Mouse (Mus musculus) layer of hippocampus, adult 9-10 months (tissue): ENCODE data around the gene Neurl1a.

Experiments used
- DNase-seq: peaks from one replicate; pipeline ENCODE4 v3.0.0; 2022; ENCODE audit warnings: low spot score

Neurl1a gene

GRCm38 (mm10) chr19:47213470-47213869, 34.9 kb downstream of the Neurl1a start:
- no peak for DNase-seq

- DNase-seq = no peak
These were observed 38.1 kb downstream of the Neurl1a start for GRCm38 (mm10) chr19:47216766-47217165.

GRCm38 (mm10) chr19:47219622-47220021, 41.0 kb downstream of the Neurl1a start:
- DNase-seq = no peak

GRCm38 (mm10) chr19:47220232-47220631, 41.6 kb downstream of the Neurl1a start:
- no peak for DNase-seq

- no peak for DNase-seq
These were observed 42.4 kb downstream of the Neurl1a start for GRCm38 (mm10) chr19:47221006-47221405.

GRCm38 (mm10) chr19:47221500-47222153, 43.0 kb downstream of the Neurl1a start:
- no peak for DNase-seq

GRCm38 (mm10) chr19:47222154-47222840, 43.7 kb downstream of the Neurl1a start:
- DNase-seq = no peak

- no peak for DNase-seq
These were observed 44.4 kb downstream of the Neurl1a start for GRCm38 (mm10) chr19:47222841-47223557.

- no peak for DNase-seq
These were observed 46.1 kb downstream of the Neurl1a start for GRCm38 (mm10) chr19:47224743-47225142.

- no peak for DNase-seq
These were observed 47.2 kb downstream of the Neurl1a start for GRCm38 (mm10) chr19:47225791-47226190.

GRCm38 (mm10) chr19:47228725-47229252, 50.2 kb downstream of the Neurl1a start:
- no peak for DNase-seq

GRCm38 (mm10) chr19:47229461-47229860, 50.8 kb downstream of the Neurl1a start:
- no peak for DNase-seq

- no peak for DNase-seq
These were observed 51.5 kb downstream of the Neurl1a start for GRCm38 (mm10) chr19:47230082-47230481.

- DNase-seq = no peak
These were observed 52.1 kb downstream of the Neurl1a start for GRCm38 (mm10) chr19:47230682-47231081.

- no peak for DNase-seq
These were observed 52.8 kb downstream of the Neurl1a start for GRCm38 (mm10) chr19:47231389-47231788.

- DNase-seq = no peak
These were observed 53.7 kb downstream of the Neurl1a start for GRCm38 (mm10) chr19:47232077-47232865.

GRCm38 (mm10) chr19:47233087-47233486, 54.5 kb downstream of the Neurl1a start:
- DNase-seq = no peak

- no peak for DNase-seq
These were observed 61.5 kb downstream of the Neurl1a start for GRCm38 (mm10) chr19:47240076-47240475.

GRCm38 (mm10) chr19:47240957-47241356, 62.3 kb downstream of the Neurl1a start:
- no peak for DNase-seq

- DNase-seq = no peak
These were observed 63.6 kb downstream of the Neurl1a start for GRCm38 (mm10) chr19:47242227-47242626.

- DNase-seq = no peak
These were observed 66.9 kb downstream of the Neurl1a start for GRCm38 (mm10) chr19:47245512-47245911.

GRCm38 (mm10) chr19:47247791-47248190, 69.2 kb downstream of the Neurl1a start:
- DNase-seq = no peak
